Mouse (Mus musculus) induced T-regulatory cell, adult 2 months (primary cell): ENCODE measurements around the gene Tns3.
A peak's percentile ranks its signal among the peaks of the same experiment; 100 is the strongest.

Source experiments
- DNase-seq: peaks from one replicate; pipeline ENCODE4 v3.0.0-alpha.2; 2012; ENCODE audit warnings: low read depth

Tns3 gene

DNA sequence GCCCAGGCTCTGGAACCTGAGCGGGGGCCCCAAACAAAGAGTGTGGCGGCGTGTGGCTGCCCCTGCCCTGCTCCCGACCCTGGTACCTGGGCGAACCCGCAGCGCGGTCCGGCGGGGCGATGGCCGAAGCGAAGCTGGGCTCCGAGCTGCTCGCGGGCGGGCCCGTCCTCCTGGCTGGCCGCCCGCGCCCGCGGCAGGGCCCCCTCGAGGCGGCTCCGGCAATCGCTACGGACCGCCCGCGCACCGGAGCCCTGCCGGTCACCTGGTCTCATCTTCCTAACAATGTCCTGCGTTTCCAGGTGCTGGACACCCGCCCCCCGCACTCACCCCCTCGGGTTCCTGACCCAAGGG, at the start of gene Tns3:
Tns3 (minus strand) TSS at position 143 of the 351 bp plus-strand sequence.
- DNase-seq = no peak

DNA sequence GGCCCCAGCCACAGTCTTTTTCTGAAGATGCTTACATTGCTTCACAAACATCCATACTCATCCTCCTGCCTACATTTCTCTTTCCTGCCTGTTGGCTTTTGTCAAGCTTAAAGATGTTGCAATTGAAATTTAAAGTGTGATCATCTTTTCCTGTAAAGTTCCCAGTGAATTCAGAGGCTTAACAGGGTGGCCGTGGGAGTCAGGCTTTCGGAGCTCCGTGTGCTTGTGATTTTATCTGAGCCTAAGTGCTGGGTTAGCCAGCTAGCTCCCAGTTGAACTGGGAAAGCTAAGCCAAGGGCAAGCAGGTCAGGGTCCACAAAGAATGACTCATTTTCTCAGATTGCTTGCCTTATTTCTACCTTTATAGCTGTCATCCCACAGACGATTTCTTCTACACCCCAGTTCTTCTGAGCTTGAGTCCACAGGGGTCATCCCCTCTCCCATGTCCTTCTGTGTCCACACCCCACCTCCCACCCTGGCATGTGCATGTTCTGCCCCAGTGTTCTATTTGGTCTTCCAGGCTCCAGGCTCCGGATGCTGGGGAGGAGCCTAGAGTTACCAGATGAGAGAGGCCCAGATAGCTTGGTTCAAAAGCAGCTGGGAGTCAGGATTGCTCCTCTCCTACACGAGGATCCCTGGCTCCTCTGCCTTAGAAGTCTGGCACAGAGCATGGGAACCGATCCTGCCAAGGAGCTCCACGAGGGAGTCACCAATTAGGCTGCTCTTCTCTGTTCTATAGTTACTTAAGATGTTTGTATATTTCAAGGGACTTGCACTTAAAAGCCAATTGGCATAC, 42.1 kb upstream of the Tns3 start:
- no peak for DNase-seq

DNA sequence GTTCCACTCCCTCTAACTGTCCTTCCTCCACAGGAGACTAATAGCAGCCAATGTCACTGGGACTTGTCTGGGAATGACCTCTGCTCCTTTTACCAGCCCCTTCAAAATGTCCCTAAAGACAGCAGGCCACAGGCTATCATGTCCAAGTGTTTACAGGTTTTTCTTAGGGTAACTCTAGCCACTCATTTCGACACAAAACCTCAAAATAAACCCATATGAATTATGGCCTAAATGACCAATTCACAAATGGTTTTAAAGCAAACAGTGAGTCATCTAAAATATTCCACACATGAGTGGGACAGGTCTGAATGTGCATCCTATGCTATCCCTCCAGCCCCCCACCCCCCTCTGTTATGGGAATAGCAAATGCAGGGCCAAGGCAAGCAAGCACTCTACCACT, 40.8 kb upstream of the Tns3 start:
- no peak for DNase-seq

DNA sequence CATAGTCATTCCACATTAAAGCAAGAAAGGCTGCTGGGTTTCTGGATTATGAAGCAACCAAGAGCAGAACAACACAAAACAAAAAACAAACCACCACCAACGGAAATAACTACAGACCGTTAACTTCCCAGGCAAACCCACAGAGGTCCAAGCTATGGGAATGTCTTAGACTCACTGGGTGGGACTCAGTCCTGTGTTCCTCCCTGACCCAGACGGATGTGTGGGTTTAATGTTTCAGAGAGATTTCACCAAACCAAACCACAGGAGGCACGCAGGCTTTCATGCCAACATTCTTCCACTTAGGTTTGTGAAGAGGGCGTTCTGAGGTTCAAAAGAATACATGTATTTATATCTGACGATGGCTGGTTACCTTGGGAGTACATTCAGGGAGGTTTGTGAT, 39.5 kb upstream of the Tns3 start:
- no peak for DNase-seq

DNA sequence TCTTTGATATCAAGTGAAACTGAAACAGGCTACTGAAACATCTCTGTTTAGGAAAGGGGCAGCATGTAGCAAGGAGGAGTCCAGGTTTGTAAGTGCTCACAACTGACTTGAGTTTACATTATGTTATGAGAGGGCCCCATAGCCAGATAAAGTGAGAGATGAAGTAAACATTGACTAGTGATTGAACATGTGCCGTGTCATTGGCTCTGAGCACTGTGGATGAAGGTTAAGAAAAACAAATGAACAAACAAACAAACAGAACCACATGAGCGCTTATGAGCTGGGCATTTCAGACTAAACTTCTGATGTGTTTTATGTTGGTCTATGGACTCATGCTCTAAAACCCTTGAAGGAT, 38.2 kb upstream of the Tns3 start:
- DNase-seq = no peak

GRCm38 (mm10) chr11:8701845-8702531, 37.7 kb upstream of the Tns3 start:
- DNase-seq = no peak

DNA sequence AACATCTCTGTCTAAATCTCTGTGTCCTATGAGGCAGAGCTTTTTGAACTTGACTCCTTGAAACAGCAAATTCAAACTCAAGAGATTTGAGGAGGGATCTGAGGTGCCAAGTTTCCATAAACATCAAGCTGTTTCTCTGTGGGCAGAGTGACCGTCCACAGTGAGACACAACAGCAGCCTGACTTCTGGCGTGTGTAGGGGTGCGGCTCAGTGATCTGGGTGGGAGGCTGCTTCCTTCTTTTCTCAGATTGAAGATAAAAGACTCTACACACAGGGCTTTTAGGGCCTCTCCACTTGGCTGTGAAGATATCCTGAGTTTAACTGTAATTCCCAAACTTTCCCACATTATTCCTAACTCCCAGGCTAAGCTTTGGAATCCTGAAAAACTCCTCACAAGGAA, 37.1 kb upstream of the Tns3 start:
- no peak for DNase-seq

- DNase-seq = no peak
These were observed 36.4 kb upstream of the Tns3 start for GRCm38 (mm10) chr11:8700641-8701221.

DNA sequence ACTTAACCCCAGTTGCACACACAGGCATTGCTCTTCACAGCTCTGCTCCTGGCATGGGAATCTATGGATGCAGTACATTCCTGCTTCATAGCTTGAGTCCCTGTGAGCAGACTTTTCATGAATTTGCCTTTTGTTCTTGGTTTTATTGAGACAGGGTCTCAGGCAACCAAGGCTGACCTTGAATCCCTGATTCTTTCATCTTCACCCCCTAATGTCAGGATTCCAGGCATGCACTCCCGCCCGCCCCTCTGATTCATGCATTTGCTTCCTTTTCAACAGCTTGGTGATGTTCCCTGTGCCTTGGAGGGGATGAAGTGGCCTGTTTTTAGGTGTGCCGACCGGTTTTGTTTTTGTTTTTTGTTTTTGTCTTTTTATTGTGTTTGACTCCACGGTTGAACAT, 35.4 kb upstream of the Tns3 start:
- no peak for DNase-seq

- no peak for DNase-seq
These were observed 33.3 kb upstream of the Tns3 start for GRCm38 (mm10) chr11:8697670-8698069.

DNA sequence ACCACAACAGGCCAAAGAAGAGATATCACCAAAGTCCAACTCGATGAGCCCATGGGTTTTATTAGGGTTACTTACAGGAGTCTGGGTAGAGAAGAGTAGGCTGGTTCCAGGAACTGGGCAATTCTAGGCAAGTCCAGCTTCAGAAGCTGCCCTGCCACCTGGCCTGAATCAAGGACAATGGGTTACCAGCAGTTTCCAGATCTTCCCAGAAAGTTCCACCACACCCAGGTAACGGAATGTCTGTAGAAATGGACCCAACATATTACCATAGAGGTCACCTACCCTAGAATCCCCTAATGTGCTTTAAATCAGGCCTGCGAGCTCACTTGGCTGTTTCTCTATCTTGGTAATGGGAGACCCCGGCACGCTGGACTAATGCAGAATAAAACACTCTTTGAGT, 29.8 kb upstream of the Tns3 start:
- no peak for DNase-seq

- DNase-seq = no peak
These were observed 28.5 kb upstream of the Tns3 start for GRCm38 (mm10) chr11:8692536-8693471.

- no peak for DNase-seq
These were observed 27.8 kb upstream of the Tns3 start for GRCm38 (mm10) chr11:8692162-8692535.

DNA sequence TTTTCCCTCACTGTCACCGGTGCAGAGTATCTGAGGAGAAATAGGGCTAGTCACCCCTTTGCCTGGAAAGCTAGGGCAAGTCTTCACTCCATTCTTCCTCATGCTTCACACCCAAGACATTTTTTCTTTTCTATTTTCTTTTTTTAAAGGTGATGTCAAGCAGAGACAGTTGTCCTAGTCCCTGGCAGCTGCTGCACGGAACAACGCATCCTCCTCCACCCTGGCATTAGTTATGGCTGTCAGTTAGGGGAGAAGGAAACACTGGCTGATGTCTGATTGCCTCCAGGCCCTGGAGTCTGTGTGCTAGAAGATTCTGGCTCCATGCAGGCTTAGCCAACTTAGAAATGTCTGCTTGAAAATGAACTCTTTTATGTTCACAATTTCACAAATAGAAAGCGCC, 27.3 kb upstream of the Tns3 start:
- DNase-seq = no peak

DNA sequence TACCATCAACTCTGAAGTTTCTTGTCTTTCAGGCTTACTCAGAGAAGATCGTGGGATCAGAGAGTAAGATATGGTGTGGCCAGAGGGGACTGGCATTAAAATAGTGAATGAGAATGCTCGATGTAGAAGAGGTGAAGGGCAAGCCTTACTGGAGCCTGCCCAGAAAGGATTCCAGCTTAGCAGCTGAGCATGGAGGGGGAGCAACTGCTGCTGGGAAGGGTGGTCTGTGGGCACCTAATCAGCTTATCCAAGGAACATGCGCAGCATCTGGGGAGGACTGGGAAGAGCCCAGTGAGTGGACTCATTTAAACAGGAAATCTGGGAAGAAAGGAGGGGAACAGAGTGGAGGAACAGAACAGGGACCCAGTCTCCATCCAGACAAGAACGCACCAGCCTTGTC, 26.3 kb upstream of the Tns3 start:
- DNase-seq = no peak

- peak; percentile 13 for DNase-seq
These were observed 25.2 kb upstream of the Tns3 start for GRCm38 (mm10) chr11:8689515-8689914.

GRCm38 (mm10) chr11:8688907-8689306, 24.6 kb upstream of the Tns3 start:
- DNase-seq = peak; percentile 3

- no peak for DNase-seq
These were observed 22.2 kb upstream of the Tns3 start for GRCm38 (mm10) chr11:8686501-8686900.

DNA sequence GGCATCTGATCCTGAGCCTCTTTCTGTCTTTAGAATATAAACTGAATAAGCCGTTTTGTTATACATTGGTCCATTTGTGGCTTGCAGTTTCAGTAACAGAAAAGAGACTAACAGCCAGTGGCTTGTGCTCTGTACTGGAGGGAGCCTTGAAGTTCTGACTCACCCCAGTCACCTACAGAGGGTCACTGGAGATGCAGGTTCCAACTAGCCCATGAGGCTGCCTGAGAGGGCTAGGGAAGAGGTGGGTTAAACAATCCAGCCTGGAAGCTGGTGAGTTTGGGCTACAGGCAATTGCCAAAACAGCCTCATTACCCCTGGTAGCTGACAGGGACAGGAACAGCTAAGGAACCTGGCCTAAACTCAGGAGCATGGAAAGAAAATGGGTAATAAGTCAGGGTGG, 21.7 kb upstream of the Tns3 start:
- no peak for DNase-seq

- no peak for DNase-seq
These were observed 20.9 kb upstream of the Tns3 start for GRCm38 (mm10) chr11:8685195-8685594.

- no peak for DNase-seq
These were observed 19.9 kb upstream of the Tns3 start for GRCm38 (mm10) chr11:8684262-8684661.

DNA sequence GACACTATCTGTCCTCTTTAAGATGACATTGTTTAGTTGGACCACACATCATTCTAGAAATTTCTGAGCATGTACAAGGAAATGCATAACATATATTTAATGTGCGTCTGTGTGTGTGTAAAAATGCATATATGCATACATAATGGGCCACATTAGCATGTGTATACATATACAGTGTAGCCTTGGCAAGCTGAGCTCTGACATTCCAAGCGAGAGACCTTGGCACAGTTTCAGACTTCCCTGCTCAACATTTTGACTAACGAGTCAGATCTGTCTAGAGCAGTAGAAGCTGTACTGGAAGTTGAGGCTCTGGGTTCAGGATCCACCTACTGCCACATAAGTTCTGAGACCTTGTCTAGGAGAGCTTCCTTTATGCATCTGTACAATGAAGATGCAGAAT, 17.0 kb upstream of the Tns3 start:
- no peak for DNase-seq

DNA sequence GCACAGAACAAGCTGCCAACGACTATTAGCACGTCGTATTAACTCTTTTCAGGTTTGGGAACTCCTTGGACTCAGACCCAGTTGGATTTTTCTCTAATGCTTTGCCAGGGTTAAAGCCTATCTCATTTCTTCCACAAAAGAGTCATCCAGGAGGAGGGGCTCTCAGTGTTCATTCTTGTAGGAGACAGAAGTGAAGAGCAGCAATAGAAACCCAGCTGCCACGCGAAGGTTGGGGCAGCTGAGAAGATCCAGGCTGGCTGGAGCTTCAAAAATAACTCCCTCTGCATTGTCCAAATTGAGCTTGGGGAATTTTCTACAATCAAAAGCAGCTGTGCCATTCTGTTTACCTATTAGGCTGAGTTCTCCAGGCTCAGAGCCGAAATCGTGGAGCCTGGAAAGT, 16.3 kb upstream of the Tns3 start:
- no peak for DNase-seq
